Mouse (Mus musculus) liver, embryonic 16.5 days (tissue): ENCODE measurements around the gene Peli2. TPM values are rescaled to one million over a fixed set of nuclear protein-coding genes. Genes with fewer than 3 reads are reported as not detected.

Experiments used
- ATAC-seq: fragments of 200-750 bp; cut with Nextera tagmentation; 2 replicates; pipeline ENCODE4 v1.8.0; 2017; ENCODE audit warnings: low read depth, mild to moderate bottlenecking, moderate number of reproducible peaks, moderate library complexity
- H3K27ac ChIP-seq: fragments of 300-500 bp; sonication (generic); 2 replicates; pipeline ENCODE4 v1.5.1; 2014; ENCODE audit warnings: mild to moderate bottlenecking, low read length
- H3K27me3 ChIP-seq: fragments of 300-500 bp; sonication (generic); 2 replicates; pipeline ENCODE4 v1.6.1; 2014; ENCODE audit warnings: low read depth, low read length, mixed read lengths; ENCODE audit not compliant: control insufficient read depth, insufficient read depth
- H3K36me3 ChIP-seq: fragments of 300-500 bp; sonication (generic); 2 replicates; pipeline ENCODE4 v1.6.1; 2014; ENCODE audit warnings: mild to moderate bottlenecking; ENCODE audit not compliant: control insufficient read depth, insufficient read depth
- H3K4me1 ChIP-seq: fragments of 300-500 bp; sonication (generic); 2 replicates; pipeline ENCODE4 v1.6.1; 2014; ENCODE audit warnings: low read depth, low read length, mixed read lengths; ENCODE audit not compliant: control insufficient read depth
- H3K4me2 ChIP-seq: fragments of 300-500 bp; sonication (generic); 2 replicates; pipeline ENCODE4 v1.6.1; 2014; ENCODE audit warnings: low read depth, low read length, mixed read lengths
- H3K4me3 ChIP-seq: fragments of 300-500 bp; sonication (generic); 2 replicates; pipeline ENCODE4 v1.5.1; 2014; ENCODE audit warnings: low read depth, mild to moderate bottlenecking, low read length
- H3K9ac ChIP-seq: fragments of 300-500 bp; sonication (generic); 2 replicates; pipeline ENCODE4 v1.6.1; 2014; ENCODE audit warnings: low read depth, low read length
- H3K9me3 ChIP-seq: fragments of 300-500 bp; sonication (generic); replicated peaks from 2 replicates; pipeline ENCODE4 v1.6.1; 2016; ENCODE audit warnings: low read length; ENCODE audit not compliant: control insufficient read depth
- WGBS: fragments of 180-500 bp; shearing (Covaris S2); extraction: QIAGEN DNeasy Blood & Tissue Kit; methylation state at CpG from one replicate; pipeline ENCODE4 v1.1.7; 2014; ENCODE audit not compliant: insufficient replicate concordance; 5-methylcytosine and 5-hydroxymethylcytosine counted together
- polyA plus RNA-seq: library from polyadenylated mRNA; unstranded; fragments of >200 nt; fragmentation: Nextera tagmentation; extraction: Ambion mirVana; gene quantifications from 2 replicates; pipeline ENCODE4 v1.2.1, GENCODE M21; 2015

Gene Peli2
- polyA plus RNA-seq, 1 experiment from 2014 or later, result 1.7 TPM

- H3K4me1 ChIP-seq, result no peaks in the 10 kb centered on the region
Measured at GRCm38 (mm10) chr14:48091160-48091559, 29.5 kb upstream of the Peli2 start.

GRCm38 (mm10) chr14:48098253-48098652 lies 22.4 kb upstream of the Peli2 start:
- no peaks in the 10 kb centered on the region for H3K9me3 ChIP-seq
- H3K27me3 ChIP-seq, result no peaks in the 10 kb centered on the region
- 41% methylated on average over 6 of the region's 6 CpGs for WGBS
- no peaks in the 10 kb centered on the region for H3K4me1 ChIP-seq
- H3K4me2 ChIP-seq, result no peak overlapping the region
- ATAC-seq, result peak; percentile 39; the same call in 1 of the 2 replicates
- H3K27ac ChIP-seq, result no peak overlapping the region
- H3K9ac ChIP-seq, result no peak overlapping the region
- H3K4me3 ChIP-seq, result no peak overlapping the region
- H3K36me3 ChIP-seq, result no peaks in the 10 kb centered on the region

More at GRCm38 (mm10) chr14:48091160-48091559, 29.5 kb upstream of the Peli2 start:
- WGBS, result 74% methylated on average over 8 of the region's 8 CpGs
- Histone ChIP-seq H3K36me3 (no peaks in the 10 kb centered on the region), H3K4me2 (no peak overlapping the region), H3K9me3 (no peaks in the 10 kb centered on the region), H3K27ac (no peak overlapping the region), H3K9ac (no peak overlapping the region), H3K4me3 (no peak overlapping the region), H3K27me3 (no peaks in the 10 kb centered on the region)
- ATAC-seq, result no peak

- Histone ChIP-seq H3K27me3 (no peaks in the 10 kb centered on the region), H3K36me3 (no peaks in the 10 kb centered on the region), H3K4me2 (no peak overlapping the region), H3K4me3 (no peak overlapping the region), H3K4me1 (no peaks in the 10 kb centered on the region), H3K9ac (no peak overlapping the region), H3K9me3 (no peaks in the 10 kb centered on the region), H3K27ac (no peak overlapping the region)
- WGBS, result 41% methylated on average over 1 of the region's 1 CpGs
- ATAC-seq, result no peak
Measured at GRCm38 (mm10) chr14:48099354-48099753, 21.3 kb upstream of the Peli2 start.

GRCm38 (mm10) chr14:48106453-48106852 lies 14.2 kb upstream of the Peli2 start:
- Histone ChIP-seq H3K27me3 (no peaks in the 10 kb centered on the region), H3K4me1 (no peaks in the 10 kb centered on the region), H3K27ac (no peak overlapping the region), H3K4me2 (no peak overlapping the region), H3K4me3 (no peak overlapping the region), H3K9me3 (no peaks in the 10 kb centered on the region), H3K9ac (no peak overlapping the region), H3K36me3 (no peaks in the 10 kb centered on the region)
- 65% methylated on average over 7 of the region's 7 CpGs for WGBS
- ATAC-seq, result no peak

GRCm38 (mm10) chr14:48117986-48118385 lies 2.6 kb upstream of the Peli2 start:
- Histone ChIP-seq H3K27me3 (peaks cover 29% of the 10 kb centered on the region), H3K9ac (no peak overlapping the region), H3K27ac (no peak overlapping the region), H3K36me3 (no peaks in the 10 kb centered on the region), H3K4me1 (no peaks in the 10 kb centered on the region; the same call in 1 of the 2 replicates), H3K4me2 (no peak overlapping the region), H3K4me3 (no peak overlapping the region), H3K9me3 (no peaks in the 10 kb centered on the region)
- WGBS, result 55% methylated on average over 5 of the region's 5 CpGs
- no peak for ATAC-seq

GRCm38 (mm10) chr14:48119012-48119647 lies 1.5 kb upstream of the Peli2 start:
- no peak overlapping the region for H3K4me2 ChIP-seq
- no peaks in the 10 kb centered on the region for H3K9me3 ChIP-seq
- H3K9ac ChIP-seq, result no peak overlapping the region
- no peak for ATAC-seq
- no peaks in the 10 kb centered on the region; the same call in 1 of the 2 replicates for H3K4me1 ChIP-seq
- H3K27ac ChIP-seq, result no peak overlapping the region
- H3K36me3 ChIP-seq, result no peaks in the 10 kb centered on the region
- no peak overlapping the region for H3K4me3 ChIP-seq
- 34% methylated on average over 9 of the region's 9 CpGs for WGBS
- H3K27me3 ChIP-seq, result peaks cover 29% of the 10 kb centered on the region

- Histone ChIP-seq H3K27me3 (peaks cover 29% of the 10 kb centered on the region), H3K4me3 (peak overlapping the region; percentile 24), H3K9me3 (no peaks in the 10 kb centered on the region), H3K36me3 (no peaks in the 10 kb centered on the region), H3K4me2 (peak overlapping the region; percentile 42), H3K4me1 (no peaks in the 10 kb centered on the region; the same call in 1 of the 2 replicates), H3K27ac (no peak overlapping the region), H3K9ac (no peak overlapping the region)
- ATAC-seq, result no peak
- 16% methylated on average over 17 of the region's 17 CpGs for WGBS
Measured at GRCm38 (mm10) chr14:48119648-48120270, 864 bp upstream of the Peli2 start.

- no peak for ATAC-seq
- H3K9me3 ChIP-seq, result no peaks in the 10 kb centered on the region
- H3K4me3 ChIP-seq, result peak overlapping the region; percentile 65
- H3K9ac ChIP-seq, result peak overlapping the region; percentile 50
- 0% methylated on average over 9 of the region's 10 CpGs for WGBS
- peak overlapping the region; percentile 66 for H3K4me2 ChIP-seq
- no peaks in the 10 kb centered on the region for H3K36me3 ChIP-seq
- peaks cover 29% of the 10 kb centered on the region for H3K27me3 ChIP-seq
- H3K4me1 ChIP-seq, result no peaks in the 10 kb centered on the region; the same call in 1 of the 2 replicates
- no peak overlapping the region for H3K27ac ChIP-seq
Measured at GRCm38 (mm10) chr14:48120443-48120751, 226 bp upstream of the Peli2 start.
